Mouse (Mus musculus) E14TG2a.4 (cell line): ENCODE results near the gene Scnm1.

Source experiments
- CTCF ChIP-seq: conservative IDR thresholded peaks from 2 replicates; pipeline ENCODE4 v1.5.1; 2014; ENCODE audit warnings: low read length
- NANOG ChIP-seq: IDR thresholded peaks from 2 replicates; pipeline ENCODE4 v1.6.1; 2014; ENCODE audit warnings: borderline replicate concordance, low read length, mixed read lengths
- POU5F1 ChIP-seq: IDR thresholded peaks from 2 replicates; pipeline ENCODE4 v1.6.1; 2014; ENCODE audit warnings: low read length, borderline replicate concordance

DNA sequence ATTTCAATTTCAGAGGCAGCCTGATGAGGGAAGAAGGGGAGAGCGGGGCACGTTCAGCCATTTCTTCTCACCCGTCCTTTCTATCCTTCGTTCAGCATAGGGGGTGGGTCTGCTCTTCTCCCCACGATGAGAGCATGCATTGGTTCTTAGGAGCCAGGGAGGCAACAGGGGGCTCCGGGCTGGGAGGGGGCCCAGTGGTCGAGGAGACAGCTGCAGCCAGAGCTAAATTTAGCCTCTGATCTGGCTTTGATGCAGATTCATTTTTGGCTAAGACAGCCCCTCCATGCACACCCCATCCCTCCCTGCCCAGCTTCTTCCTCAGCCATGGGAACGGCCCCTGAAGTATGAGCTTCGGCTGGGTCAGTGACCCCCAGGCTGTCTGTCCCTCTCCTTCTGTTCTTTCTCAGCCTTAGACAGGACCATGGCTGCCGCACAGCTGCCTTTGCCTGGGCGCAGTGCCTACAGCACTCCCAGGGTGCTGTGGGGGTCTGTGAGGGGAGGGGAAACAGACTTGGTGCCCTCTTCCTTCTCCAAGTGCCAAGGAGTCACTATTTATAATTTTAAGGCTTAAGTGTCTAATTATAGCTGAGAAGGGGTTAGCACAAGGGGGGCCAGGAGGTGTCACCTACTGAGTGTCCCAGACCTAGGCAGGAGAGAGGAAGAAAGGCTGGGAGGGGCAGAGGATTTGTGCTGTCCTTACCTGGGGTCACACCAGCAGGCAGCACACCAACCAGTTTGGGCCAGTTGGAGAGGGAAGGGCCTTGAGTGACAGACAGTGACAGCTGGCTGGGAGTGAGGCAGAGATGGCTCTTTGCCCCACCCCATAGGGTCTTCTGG is 29.8 kb upstream of the Scnm1 start:
- TF ChIP-seq CTCF = no peak
- no peak for TF ChIP-seq NANOG
- no peak for TF ChIP-seq POU5F1
